Mouse (Mus musculus) kidney, adult 2 months (tissue): ENCODE data around the gene H2-T3.

Experiments used
- CTCF ChIP-seq: fragments of 200-500 bp; conservative IDR thresholded peaks from 2 replicates; pipeline ENCODE4 v1.5.1; 2011; ENCODE audit warnings: low read depth, mild to moderate bottlenecking, control low read depth, low read length, moderate library complexity, mixed read lengths; ENCODE audit not compliant: insufficient read depth, insufficient read length
- POLR2A ChIP-seq: fragments of 200-500 bp; IDR thresholded peaks from one replicate; pipeline ENCODE4 v1.6.1; 2011; ENCODE audit warnings: low read depth, low read length, control low read depth

GRCm38 (mm10) chr17:36168039-36168652, 21.9 kb downstream of the H2-T3 start, which contains the start of gene Gm8909:
- TF ChIP-seq CTCF (no peak), POLR2A (no peak)
